Mouse (Mus musculus) stomach, embryonic 15.5 days (tissue): ENCODE data around the gene Commd6. TPM values are rescaled to one million over a fixed set of nuclear protein-coding genes. Genes with fewer than 3 reads are reported as not detected.

Experiments used
- ATAC-seq: fragments of 200-750 bp; cut with Nextera tagmentation; 2 replicates; pipeline ENCODE4 v1.8.0; 2017; ENCODE audit warnings: low read depth, moderate number of reproducible peaks, moderate TSS enrichment; ENCODE audit not compliant: insufficient read depth, low FRiP score
- H3K27ac ChIP-seq: fragments of 300-500 bp; sonication (generic); 2 replicates; pipeline ENCODE4 v1.5.1; 2015; ENCODE audit warnings: mild to moderate bottlenecking, inconsistent platforms
- H3K27me3 ChIP-seq: fragments of 300-500 bp; sonication (generic); replicated peaks from 2 replicates; pipeline ENCODE4 v1.6.1; 2015; ENCODE audit warnings: inconsistent platforms
- H3K36me3 ChIP-seq: fragments of 300-500 bp; sonication (generic); 2 replicates; pipeline ENCODE4 v1.6.1; 2015; ENCODE audit warnings: inconsistent platforms
- H3K4me1 ChIP-seq: fragments of 300-500 bp; sonication (generic); 2 replicates; pipeline ENCODE4 v1.6.1; 2015; ENCODE audit warnings: inconsistent platforms
- H3K4me2 ChIP-seq: fragments of 300-500 bp; sonication (generic); 2 replicates; pipeline ENCODE4 v1.6.1; 2015; ENCODE audit warnings: mild to moderate bottlenecking, inconsistent platforms
- H3K4me3 ChIP-seq: fragments of 300-500 bp; sonication (generic); replicated peaks from 2 replicates; pipeline ENCODE4 v1.5.1; 2015; ENCODE audit warnings: inconsistent platforms
- H3K9ac ChIP-seq: fragments of 300-500 bp; sonication (generic); 2 replicates; pipeline ENCODE4 v1.6.1; 2015; ENCODE audit warnings: inconsistent platforms
- H3K9me3 ChIP-seq: fragments of 300-500 bp; sonication (generic); 2 replicates; pipeline ENCODE4 v1.6.1; 2016; ENCODE audit warnings: inconsistent platforms
- WGBS: fragments of 180-500 bp; shearing (Covaris S2); methylation state at CpG from one replicate; pipeline ENCODE4 v1.1.7; 2015; 5-methylcytosine and 5-hydroxymethylcytosine counted together
- polyA plus RNA-seq: library from polyadenylated mRNA; unstranded; fragments of >200 nt; fragmentation: Nextera tagmentation; extraction: Ambion mirVana; gene quantifications from 2 replicates; pipeline ENCODE4 v1.2.1, GENCODE M21; 2015

Commd6 gene
- polyA plus RNA-seq, 1 experiment from 2014 or later = 101 TPM

GRCm38 (mm10) chr14:101608519-101609368, 31.7 kb downstream of the Commd6 start, which contains the start of gene Tbc1d4:
Tbc1d4 (minus strand) TSS chr14:101609191.
- no peaks in the 10 kb centered on the region for H3K9me3 ChIP-seq
- H3K4me2 ChIP-seq = peak within 1 kb of the TSS; percentile 96
- H3K4me3 ChIP-seq = peak within 1 kb of the TSS; percentile 78
- H3K9ac ChIP-seq = peak within 1 kb of the TSS; percentile 40
- H3K4me1 ChIP-seq = peaks cover 7% of the 10 kb centered on the region; the same call in 1 of the 2 replicates
- ATAC-seq = peak; percentile 90
- H3K36me3 ChIP-seq = no peaks in the 10 kb centered on the region
- H3K27me3 ChIP-seq = no peaks in the 10 kb centered on the region
- under 1% methylated on average over 60 of the region's 62 CpGs for WGBS
- peak within 1 kb of the TSS; percentile 73 for H3K27ac ChIP-seq

- WGBS = under 1% methylated on average over 62 of the region's 62 CpGs
- H3K27me3 ChIP-seq = no peaks in the 10 kb centered on the region
- H3K9ac ChIP-seq = peak overlapping the region; percentile 40
- H3K4me3 ChIP-seq = peak overlapping the region; percentile 78
- H3K36me3 ChIP-seq = no peaks in the 10 kb centered on the region
- peaks cover 7% of the 10 kb centered on the region; the same call in 1 of the 2 replicates for H3K4me1 ChIP-seq
- H3K27ac ChIP-seq = no peak overlapping the region; the same call in 1 of the 2 replicates
- peak; percentile 24; the same call in 1 of the 2 replicates for ATAC-seq
- peak overlapping the region; percentile 96 for H3K4me2 ChIP-seq
- H3K9me3 ChIP-seq = no peaks in the 10 kb centered on the region
Observed at GRCm38 (mm10) chr14:101607631-101608518, 32.6 kb downstream of the Commd6 start.

- H3K9me3 ChIP-seq = no peaks in the 10 kb centered on the region
- peaks cover 7% of the 10 kb centered on the region; the same call in 1 of the 2 replicates for H3K4me1 ChIP-seq
- H3K4me2 ChIP-seq = no peak overlapping the region
- no peaks in the 10 kb centered on the region for H3K27me3 ChIP-seq
- H3K27ac ChIP-seq = no peak overlapping the region
- no peak overlapping the region for H3K9ac ChIP-seq
- 73% methylated on average over 2 of the region's 2 CpGs for WGBS
- H3K4me3 ChIP-seq = no peak overlapping the region
- no peaks in the 10 kb centered on the region for H3K36me3 ChIP-seq
- no peak for ATAC-seq
Observed at GRCm38 (mm10) chr14:101605843-101606242, 34.6 kb downstream of the Commd6 start.

GRCm38 (mm10) chr14:101602851-101603250, 37.6 kb downstream of the Commd6 start:
- H3K9me3 ChIP-seq = no peaks in the 10 kb centered on the region
- H3K27ac ChIP-seq = no peak overlapping the region
- H3K4me1 ChIP-seq = peaks cover 5% of the 10 kb centered on the region; the same call in 1 of the 2 replicates
- H3K4me2 ChIP-seq = no peak overlapping the region
- no peaks in the 10 kb centered on the region for H3K36me3 ChIP-seq
- no peak overlapping the region for H3K9ac ChIP-seq
- no peak for ATAC-seq
- H3K4me3 ChIP-seq = no peak overlapping the region
- WGBS = 67% methylated on average over 3 of the region's 3 CpGs
- no peaks in the 10 kb centered on the region for H3K27me3 ChIP-seq

GRCm38 (mm10) chr14:101597096-101597715, 43.3 kb downstream of the Commd6 start:
- 84% methylated on average over 12 of the region's 14 CpGs for WGBS
- H3K27ac ChIP-seq = no peak overlapping the region
- H3K9me3 ChIP-seq = no peaks in the 10 kb centered on the region
- no peaks in the 10 kb centered on the region for H3K4me1 ChIP-seq
- H3K27me3 ChIP-seq = no peaks in the 10 kb centered on the region
- no peak overlapping the region for H3K9ac ChIP-seq
- H3K4me2 ChIP-seq = no peak overlapping the region
- peak; percentile 14; the same call in 1 of the 2 replicates for ATAC-seq
- no peaks in the 10 kb centered on the region for H3K36me3 ChIP-seq
- H3K4me3 ChIP-seq = no peak overlapping the region

- Histone ChIP-seq H3K9ac (no peak overlapping the region), H3K4me1 (no peaks in the 10 kb centered on the region), H3K27me3 (no peaks in the 10 kb centered on the region), H3K4me2 (no peak overlapping the region), H3K9me3 (no peaks in the 10 kb centered on the region), H3K27ac (no peak overlapping the region), H3K4me3 (no peak overlapping the region), H3K36me3 (no peaks in the 10 kb centered on the region)
- WGBS = 92% methylated on average over 9 of the region's 9 CpGs
- no peak for ATAC-seq
Observed at GRCm38 (mm10) chr14:101596691-101597090, 43.8 kb downstream of the Commd6 start.

- 87% methylated on average over 13 of the region's 13 CpGs for WGBS
- no peak overlapping the region for H3K4me3 ChIP-seq
- H3K9ac ChIP-seq = no peak overlapping the region
- no peaks in the 10 kb centered on the region for H3K4me1 ChIP-seq
- no peaks in the 10 kb centered on the region for H3K36me3 ChIP-seq
- no peak for ATAC-seq
- no peak overlapping the region for H3K27ac ChIP-seq
- H3K9me3 ChIP-seq = no peaks in the 10 kb centered on the region
- no peak overlapping the region for H3K4me2 ChIP-seq
- H3K27me3 ChIP-seq = no peaks in the 10 kb centered on the region
Observed at GRCm38 (mm10) chr14:101595301-101596080, 45.0 kb downstream of the Commd6 start.

- Histone ChIP-seq H3K27ac (no peak overlapping the region), H3K4me2 (no peak overlapping the region), H3K4me3 (no peak overlapping the region), H3K4me1 (no peaks in the 10 kb centered on the region), H3K27me3 (no peaks in the 10 kb centered on the region), H3K9ac (no peak overlapping the region), H3K9me3 (no peaks in the 10 kb centered on the region), H3K36me3 (no peaks in the 10 kb centered on the region)
- 59% methylated on average over 5 of the region's 5 CpGs for WGBS
- no peak for ATAC-seq
Observed at GRCm38 (mm10) chr14:101594001-101594400, 46.5 kb downstream of the Commd6 start.

GRCm38 (mm10) chr14:101593340-101593739, 47.1 kb downstream of the Commd6 start:
- no peak for ATAC-seq
- Histone ChIP-seq H3K4me2 (no peak overlapping the region), H3K36me3 (no peaks in the 10 kb centered on the region), H3K9ac (no peak overlapping the region), H3K27ac (no peak overlapping the region), H3K4me3 (no peak overlapping the region), H3K27me3 (no peaks in the 10 kb centered on the region), H3K4me1 (no peaks in the 10 kb centered on the region), H3K9me3 (no peaks in the 10 kb centered on the region)
- 78% methylated on average over 7 of the region's 7 CpGs for WGBS

GRCm38 (mm10) chr14:101591101-101591500, 49.4 kb downstream of the Commd6 start:
- no peaks in the 10 kb centered on the region for H3K4me1 ChIP-seq
- H3K9me3 ChIP-seq = no peaks in the 10 kb centered on the region
- H3K4me2 ChIP-seq = no peak overlapping the region
- no peaks in the 10 kb centered on the region for H3K36me3 ChIP-seq
- H3K27me3 ChIP-seq = no peaks in the 10 kb centered on the region
- ATAC-seq = no peak
- no peak overlapping the region for H3K27ac ChIP-seq
- 84% methylated on average over 5 of the region's 5 CpGs for WGBS
- H3K9ac ChIP-seq = no peak overlapping the region
- no peak overlapping the region for H3K4me3 ChIP-seq
